Mouse (Mus musculus) kidney, adult 8-10 months (tissue): ENCODE measurements around the gene Tigar.
A peak's percentile ranks its signal among the peaks of the same experiment; 100 is the strongest.

ENCODE experiments used
- DNase-seq, 2 experiments: peaks; one replicate each; pipeline ENCODE4 v3.0.0; 2022

The Tigar gene

DNA sequence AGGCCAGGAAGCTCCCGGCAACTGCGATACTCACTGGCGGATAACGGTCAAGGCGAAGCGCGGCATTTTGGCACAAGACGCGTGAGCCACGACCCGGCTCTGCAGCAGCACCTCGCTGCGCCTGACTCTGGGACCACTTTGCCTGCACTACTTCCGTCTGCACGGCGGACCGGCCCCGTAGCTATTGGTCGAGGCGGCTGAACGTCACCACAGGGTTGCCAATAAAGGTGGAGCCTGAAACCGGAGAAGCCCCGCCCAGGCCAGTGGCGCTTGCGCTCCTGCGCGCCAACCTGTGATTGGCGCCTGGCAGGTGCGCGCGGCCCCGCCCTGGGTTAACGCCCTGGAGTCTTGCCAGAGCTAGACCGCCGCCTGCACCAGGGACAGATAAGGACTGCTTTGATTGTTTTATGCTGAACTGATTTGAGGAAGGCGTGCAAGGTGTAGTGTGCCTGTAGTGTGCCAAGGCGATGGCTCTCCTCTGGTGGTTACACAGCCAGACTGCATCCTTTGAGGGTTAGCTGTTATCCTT lies at the start of gene Tigar:
Tigar (minus strand) TSS at position 156 of the 529 bp plus-strand sequence.
- DNase-seq, result peak; percentile 93 to 96

DNA sequence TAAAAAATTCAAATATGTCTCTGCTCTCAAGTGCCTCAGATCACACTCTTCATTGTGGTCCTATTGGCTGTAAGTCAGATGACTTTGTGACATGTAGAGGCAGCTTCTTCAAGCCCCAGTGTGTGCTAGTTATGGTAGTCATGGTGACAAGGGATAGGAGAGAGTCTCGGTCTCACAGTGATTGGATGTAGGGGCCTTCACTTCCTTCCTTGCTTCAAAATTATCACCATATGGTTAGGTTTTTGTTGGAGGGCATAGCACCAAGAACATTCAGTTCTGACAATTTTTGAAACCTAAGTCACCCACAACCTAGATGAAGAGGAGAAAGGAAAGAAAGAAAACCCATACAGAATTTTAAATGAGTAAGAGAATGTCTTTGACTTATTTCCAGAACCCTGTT lies 48.0 kb upstream of the Tigar start:
- DNase-seq, result no peak

DNA sequence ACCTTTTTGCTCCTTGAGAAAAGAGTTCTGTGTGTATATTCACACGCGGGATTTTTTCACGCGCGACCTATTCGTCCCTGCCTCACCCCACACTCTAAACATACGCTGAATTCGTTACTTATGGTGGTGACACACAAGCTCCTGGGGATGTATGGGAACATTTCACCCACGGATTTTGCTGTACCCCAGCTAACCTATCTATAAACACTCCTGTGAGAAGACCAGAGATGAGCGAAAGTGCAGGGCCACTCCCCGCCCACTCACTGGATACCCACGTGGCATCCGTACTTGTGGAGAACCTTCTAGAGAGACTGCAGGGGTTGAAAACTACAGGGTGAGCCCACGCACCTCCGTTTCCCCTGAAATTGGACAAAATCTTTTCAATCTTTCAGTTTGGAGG lies 46.1 kb upstream of the Tigar start:
- DNase-seq, result no peak

DNA sequence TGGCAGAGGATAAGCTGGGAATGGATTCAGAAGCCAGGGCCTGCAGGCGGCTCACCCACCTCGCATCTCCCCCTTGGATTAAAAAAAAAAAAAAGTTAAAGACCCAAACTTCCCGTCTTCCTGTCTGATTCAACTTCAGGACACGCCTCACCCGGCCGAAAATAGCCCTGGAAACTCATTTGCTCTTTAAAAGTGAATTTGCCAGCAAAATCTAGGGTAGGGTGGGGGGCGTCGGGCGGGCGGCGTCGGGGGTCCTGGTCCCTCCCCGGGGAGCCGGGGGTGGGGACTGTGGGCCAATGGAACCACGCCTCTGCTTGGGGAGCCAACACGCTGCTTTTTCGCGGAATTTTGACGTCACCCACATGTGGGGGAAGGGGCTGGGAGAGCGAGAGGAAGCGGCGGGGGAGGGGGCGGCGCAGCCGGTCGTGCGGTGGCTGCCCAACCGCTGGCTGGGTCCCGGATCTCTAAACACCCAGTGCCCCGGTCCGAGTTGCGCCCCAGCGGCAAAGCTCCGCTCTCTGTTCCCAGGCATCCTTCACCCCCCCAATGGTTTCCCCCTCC lies 45.4 kb upstream of the Tigar start:
- DNase-seq, result peak in 1 of 2 experiments; percentile 44

DNA sequence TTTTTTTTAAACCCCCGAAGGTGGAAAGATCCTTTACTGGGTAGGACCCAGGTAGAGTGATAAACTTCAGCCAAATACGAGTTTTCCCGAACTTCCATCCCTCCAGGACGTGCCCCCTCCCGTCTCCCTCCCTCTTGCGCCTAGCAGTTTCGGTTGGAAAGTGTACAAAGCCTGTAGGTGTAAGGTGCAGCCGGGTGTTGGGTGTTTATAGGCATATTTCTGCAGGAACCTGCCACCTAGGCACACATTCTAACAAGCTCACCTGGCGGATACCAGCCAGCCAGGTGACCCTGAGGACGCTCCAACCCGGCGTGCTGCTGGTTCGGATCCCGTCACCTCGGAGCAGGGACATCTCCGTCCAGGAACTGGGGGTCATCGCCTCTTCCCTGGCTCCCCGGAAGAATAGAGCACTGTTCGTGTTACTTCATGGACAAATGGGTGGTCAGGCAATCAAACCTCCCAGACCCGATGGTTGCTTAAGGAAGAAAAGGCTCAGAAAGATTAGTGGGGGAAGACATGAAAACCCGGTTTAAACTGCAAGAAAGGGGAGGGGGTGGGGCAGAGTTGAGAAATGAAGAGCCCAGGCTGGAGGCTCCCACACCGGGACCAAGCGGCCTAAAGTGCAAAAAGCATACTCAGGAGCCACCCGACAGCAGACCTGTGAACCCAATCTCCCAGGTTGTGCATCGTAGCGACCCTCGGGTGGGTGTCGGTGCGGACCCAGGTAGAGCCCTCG lies 44.8 kb upstream of the Tigar start:
- DNase-seq, result no peak

DNA sequence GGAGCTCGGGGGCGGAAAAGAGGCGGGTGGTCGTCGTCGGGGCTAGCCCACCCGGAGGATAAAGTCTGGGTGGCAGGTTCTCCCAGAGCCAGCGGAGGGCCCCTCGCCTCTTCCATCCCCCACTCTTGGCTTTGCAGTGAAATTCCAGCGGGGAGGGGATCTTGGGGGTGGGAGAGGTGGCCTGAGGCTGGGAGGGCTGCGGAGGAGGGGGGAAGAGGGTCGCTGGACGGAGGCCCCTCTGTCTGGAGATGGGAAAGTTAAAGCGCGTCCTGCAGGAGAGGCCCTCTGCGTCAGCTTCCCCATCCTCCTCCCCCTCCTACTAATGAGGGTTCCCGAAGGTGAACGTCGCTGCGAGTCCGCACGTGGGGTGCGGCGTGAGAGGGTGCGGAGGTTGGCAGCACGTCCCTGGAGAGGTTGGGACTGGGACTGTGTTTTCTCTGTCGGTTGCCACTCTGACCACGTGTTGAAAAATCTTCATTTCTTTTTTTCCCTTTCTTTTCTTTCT lies 44.0 kb upstream of the Tigar start:
- DNase-seq, result peak in 1 of 2 experiments; percentile 40

DNA sequence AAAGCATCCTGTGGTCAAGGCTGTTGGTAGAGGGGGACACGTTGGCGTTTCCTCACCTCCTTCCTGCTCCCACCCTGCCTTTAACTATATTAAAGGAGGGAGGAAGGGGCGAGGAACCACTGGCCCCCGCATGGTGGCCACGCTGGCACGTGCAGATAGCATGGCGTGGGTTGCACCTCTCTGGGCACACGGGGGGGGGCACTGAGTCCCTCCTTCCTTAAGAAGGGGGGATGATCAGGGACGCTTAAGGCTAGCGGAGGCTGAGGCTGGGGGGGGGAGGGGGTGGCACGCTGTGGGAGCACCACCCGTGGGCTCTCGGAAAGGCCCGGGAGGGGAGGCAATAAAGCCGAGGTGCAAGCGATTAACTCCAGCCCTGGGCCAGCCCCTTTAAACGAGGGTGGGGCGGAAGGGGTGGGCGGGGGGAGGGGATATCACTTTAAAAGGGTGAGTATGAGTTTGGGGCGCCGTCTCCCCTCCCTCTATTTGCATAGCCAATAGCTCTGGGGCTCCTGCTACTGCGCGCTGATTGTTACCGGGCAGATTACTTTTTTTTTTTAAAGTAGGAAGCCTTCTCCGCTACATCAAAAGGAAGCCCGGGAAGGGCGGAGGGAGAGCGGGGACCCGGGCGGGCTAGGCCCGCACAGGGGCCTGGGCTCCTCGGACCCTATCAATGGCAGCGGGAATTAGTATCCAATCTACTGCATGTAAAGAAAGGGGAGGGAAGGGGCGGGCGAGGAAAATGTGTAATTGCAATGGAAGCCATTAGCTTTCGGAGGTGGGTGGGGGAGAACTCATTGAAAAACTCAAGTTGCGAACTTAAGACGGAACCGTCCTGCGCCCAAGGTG lies 43.0 kb upstream of the Tigar start, which contains the start of gene Ccnd2:
Ccnd2 (minus strand) TSS at position 88 of the 846 bp plus-strand sequence.
- DNase-seq, result peak; percentile 56 to 65

DNA sequence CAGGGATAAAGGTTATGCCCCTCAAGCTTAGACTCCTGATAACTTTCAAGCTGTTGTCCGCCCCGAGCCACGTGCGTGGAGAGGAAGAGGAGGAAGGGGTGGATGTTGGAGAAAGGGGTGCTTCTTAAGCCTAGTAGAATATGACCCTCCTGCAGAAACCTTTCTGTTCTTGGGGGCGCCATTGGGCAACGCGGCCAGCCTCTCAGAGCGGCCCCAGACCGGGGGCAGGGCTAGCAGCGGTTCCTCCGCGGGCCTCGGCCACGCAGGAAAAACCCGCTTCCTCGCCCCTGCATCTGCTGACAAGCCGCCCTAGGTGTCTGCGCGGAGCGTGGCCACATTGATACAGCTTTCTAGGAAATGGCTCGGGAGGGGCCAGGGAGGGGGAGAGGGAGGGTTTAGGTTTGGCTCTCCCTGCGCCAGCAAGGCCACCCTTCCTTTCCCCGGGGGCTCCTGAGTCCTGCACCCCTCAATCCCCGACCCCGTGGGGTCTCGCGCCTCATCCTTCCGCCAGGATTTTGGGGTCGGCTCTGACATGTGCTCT lies 42.3 kb upstream of the Tigar start:
- DNase-seq, result no peak

DNA sequence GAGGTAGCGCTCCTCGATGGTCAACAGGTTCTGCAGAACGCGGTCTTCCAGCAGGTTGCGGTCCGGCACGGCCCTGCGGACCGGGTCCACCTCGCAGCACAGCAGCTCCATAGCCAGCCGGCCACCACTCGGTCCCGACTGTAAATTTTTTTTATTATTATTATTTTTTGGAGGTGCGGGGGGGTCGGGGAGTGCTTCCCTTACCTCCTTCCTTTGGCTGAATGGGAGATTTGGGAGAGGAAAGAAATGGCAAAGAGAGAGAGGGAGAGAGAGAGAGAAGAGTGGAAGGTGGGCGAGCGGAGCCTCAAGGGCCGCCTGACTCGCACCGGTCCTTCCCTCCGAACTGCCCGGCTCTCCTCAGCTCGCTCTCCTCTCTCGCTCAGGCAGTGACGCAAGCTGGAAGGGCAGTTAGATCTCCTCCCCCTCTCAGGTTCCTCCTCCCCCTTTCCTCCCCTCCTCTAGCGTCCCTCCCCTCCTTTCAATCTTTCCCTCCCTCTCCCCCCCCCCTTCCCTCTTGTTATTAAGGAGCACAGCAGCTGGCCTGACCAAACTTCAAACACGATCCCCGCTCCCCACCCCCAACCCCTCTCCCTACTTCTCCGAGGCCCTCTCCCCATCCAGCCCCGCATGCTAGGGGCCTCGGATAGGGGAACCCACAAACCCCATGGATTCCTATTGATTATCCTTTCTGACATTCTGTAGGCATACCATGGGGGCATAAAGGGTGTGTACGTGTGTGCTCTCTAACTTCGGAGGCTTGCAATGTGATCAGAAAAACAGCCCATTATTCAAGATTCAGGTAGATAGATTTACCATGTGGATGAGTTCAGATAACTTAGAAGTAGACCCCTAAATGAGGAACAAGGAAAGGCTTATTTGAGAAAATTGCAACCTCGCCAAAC lies 41.6 kb upstream of the Tigar start:
- DNase-seq, result peak in 1 of 2 experiments; percentile 48

DNA sequence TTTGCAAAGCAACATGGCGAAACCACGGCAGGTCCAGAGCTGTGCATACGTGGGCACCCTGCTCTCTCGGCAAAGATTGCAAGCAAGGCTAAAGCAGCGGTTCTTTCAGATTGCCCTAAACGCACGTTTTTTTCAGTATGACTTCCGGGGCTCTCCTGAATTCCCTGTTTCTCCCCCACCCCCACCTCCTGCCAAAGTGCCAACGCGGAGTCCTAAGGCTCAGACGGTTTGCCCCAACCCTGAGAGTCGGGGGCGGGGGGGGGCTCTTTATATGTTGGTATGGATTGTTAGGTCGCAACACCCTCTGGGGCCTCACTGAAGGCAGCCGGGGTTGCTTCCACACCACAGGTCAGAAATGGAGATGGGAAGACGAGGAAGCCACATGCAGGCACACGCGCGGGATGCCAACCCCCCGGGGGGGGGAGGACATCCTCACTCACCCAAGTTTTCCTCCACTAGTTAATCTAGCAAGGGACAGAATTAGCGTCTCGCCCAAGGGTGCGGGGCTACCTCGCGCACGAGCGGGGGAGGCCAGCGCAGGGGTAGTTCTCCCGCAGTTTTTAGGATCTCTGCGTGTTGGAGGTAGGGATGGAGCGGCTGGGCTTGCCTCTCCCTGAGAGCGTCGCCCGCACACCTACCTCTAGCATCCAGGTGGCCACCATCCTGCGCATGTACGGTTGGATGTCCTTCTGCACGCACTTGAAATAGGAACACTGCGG lies 40.7 kb upstream of the Tigar start:
- no peak for DNase-seq

DNA sequence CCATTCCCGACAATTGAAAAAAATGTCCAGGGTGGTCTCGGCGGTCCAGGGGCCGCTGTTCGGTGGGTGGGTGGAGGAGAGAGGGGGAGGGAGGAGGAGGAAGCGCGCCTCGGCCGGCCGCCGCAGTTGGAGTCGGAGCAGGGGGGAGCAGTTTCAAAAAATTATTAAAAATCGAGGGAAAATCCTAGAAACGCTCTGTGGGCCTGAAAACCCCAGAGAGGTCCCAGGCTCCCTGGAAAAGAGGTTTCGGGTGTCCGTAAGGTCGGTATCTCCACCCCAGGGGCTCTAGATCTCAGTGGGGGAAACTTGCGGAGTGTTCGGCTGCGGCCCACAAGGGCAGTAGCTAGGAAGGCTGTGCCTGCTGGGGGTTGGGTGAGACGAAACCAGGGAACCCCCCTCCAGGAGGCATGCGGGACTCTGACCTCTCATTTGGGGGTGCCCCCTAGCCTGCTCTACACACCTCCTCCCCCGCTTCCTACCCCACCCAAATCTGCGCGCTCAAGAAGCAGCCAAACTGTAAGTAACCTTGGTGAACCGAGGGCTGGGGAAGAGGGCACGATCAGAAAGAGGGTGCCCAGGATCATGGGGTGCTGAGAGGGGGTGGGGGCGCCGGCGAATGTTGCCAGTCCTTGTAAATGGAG lies 40.1 kb upstream of the Tigar start:
- DNase-seq, result no peak

DNA sequence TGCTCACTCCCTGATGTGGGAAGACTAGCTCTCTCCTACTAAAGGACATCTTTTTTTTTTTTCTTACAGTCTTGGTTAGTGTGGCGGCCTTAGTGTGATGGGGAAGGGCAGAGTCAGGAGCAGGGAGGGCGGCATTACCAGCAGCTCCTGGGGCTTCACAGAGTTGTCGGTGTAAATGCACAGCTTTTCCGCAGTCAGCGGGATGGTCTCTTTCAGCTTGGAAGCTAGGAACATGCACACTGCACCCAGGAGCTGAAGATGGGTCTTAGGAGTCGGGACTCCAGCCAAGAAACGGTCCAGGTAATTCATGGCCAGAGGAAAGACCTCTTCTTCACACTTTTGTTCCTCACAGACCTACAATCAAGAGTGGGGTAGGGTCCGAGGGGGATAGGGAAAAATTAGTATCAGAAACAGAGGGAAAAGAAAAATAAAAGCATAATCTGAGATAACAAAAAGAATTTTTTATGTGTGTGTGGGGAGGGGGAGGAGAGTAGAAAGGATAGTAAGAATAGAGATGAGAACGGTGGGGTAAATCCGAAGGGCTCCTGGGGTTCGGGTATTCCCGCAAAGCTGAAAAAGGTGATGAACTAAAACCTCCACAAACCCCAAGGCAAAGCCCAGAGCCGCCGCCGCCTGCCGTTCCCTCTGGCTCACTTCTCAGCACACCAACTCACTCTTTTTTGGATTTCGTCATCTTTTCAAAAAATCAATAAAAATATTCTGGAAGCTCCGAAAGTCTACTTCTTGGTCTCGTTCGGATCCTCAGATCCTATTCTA lies 39.4 kb upstream of the Tigar start:
- DNase-seq, result no peak

DNA sequence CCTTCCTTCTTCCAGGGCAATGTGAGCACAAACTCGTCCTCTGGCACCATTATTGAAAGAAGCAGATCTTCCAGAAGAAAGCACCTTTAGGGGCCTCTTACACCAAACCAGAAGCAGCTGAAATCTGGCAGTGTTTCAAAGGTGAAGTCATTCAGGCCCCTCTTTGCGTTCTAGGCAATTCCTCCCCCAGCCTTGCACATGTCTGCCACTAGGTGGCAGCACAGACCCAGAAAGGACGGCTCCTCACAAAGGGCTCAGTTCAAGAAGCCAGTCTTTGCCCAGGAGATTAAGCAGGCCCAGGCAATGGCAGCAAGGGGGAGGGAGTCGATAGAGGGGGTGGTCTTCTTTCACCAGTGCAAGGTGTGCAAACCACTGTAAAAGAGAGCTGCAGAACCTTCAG lies 38.3 kb upstream of the Tigar start:
- DNase-seq, result peak; percentile 70 to 80

DNA sequence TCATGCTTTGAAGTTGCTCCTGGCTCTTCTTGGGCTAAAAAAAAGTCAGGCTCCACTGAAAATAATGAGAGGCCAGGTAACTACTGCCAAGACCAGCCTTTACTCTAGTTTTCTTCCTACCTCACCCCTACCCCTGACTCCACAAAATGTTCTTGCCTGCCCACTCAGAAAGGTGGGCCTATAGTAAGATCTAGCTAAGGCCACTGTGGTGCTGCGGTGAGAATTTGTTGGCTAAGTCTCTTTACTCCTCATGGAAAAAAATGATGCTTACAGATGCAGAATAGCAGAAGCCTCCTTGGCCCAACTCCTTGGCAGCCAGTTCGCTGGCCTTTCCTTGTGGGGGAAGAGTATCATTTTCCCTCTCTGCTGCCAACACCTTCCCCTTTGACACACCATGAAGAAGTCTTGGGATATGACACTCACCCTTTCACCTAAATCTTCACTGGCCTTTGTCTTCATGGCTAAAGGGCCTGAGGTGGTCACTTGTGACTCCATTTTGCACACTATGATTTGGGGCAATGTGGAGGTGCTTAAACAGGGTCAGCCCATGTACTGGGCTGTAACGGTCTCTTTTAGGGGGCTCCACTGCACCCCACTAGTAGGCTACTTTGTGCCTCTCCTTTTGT lies 37.1 kb upstream of the Tigar start:
- DNase-seq, result no peak

DNA sequence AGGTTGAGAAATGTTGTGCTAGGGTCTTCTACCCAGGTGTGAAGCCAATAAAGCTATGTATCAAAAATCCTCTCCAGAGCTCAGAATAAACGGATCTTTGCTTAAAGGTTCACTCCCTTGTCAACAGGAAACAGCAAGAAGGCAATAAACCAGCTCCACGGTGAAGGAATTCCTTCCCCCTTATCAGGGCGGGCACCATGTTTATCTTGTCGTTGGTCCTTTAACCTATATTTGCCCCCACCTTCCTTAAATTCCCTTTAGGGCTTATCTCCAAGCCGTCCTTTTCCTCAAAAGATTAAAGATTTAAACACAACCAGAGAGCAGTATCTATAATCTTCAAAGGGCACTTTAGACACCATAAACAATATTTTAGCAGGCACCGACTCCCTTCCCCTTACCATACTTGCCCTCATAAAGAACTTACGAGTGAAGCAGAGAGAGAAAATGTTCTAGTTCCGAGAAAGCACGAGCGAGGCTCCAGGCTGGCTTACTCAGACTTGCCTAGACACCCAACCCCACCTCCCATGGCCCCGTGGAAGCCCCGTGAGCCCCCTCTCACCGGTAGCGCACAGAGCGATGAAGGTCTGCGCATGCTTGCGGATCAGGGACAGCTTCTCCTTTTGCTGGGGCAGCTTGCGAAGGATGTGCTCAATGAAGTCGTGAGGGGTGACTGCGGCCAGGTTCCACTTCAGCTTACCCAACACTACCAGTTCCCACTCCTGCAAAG lies 36.3 kb upstream of the Tigar start:
- no peak for DNase-seq

DNA sequence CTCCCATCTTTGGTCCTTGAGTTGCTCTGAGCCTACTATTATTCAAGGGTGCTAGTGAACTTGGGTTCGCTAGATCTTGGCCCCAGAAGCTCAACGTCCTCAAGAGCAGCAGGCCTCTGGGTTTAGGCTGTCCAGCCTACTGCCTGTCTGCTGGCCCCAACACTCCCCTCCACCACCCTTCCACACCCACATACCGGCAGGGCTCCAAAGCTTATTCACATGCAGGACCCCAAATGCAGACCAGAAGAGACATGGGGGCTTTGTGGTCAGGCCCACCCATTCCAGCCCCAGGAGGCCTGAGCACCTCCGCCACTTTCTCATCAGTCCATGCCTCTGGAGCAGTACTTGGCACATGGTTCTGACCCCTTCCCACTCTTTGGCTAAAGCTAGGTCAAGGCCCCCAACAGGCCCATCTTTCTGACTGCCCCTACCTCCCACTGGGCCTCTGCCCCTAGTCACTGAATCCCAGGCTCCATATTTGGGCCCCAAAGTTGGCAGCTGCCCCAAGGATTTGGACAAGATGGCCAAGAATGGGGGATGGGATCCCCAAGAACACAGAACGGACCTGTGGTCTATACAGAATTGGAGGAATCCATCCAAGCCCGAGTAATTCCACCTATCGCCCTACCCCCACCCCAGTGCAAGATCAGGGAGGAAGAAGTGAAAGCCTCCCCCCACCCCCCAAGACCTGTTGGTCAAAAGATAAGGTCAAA lies 34.4 kb upstream of the Tigar start:
- DNase-seq, result no peak

DNA sequence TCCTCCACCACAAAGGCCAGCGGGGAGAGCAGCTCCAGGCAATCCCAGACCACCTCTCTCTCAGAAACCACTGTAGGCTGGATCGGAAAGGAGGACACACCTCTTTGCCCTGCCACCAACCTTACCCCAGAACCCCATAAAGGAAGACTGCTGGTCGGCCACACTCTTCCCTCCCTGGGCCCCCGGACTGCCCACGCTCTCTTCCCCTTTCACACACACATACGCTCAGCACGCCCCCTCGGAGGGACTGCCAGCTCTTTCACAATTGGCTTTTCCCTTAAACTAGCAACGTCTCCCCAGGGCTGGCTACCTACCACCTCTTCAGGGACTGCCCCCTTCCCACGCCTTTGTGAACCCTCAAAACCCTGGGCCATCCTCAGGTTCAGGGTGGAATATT lies 33.8 kb upstream of the Tigar start:
- no peak for DNase-seq
